Mouse (Mus musculus) liver, embryonic 14.5 days (tissue): ENCODE measurements at regions not wholly inside any gene's neighbourhood (a gene's known extent, or its start where the extent isn't known, plus 50 kb on each side); places are given as distances from the start of the nearest gene placed in this dataset.

ENCODE experiments used
- CTCF ChIP-seq: IDR thresholded peaks from 2 replicates; pipeline ENCODE4 v1.5.1; 2016; ENCODE audit warnings: antibody characterized with exemption, low read depth, control low read depth
- EP300 ChIP-seq: IDR thresholded peaks from 2 replicates; pipeline ENCODE4 v1.6.1; 2016; ENCODE audit warnings: antibody characterized with exemption, low read depth

DNA sequence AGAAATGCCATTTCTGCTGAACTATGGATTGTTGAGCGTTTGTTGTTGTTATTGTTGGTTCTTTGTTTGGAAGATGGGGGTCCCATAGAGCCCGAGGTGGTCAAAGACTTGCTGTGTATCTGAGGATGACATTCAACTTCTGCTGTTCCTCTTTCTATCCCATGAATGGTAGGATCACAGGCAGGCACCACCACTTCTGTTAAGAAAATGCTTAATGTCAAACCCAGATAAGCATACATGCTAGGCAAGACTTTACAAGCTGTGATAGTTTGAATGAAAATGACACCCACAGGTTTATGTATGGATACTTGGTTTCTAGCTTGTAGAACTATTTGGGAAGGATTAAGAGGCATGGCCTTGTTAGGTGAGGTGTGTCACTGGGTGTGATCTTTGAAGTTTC, 330.2 kb upstream of the Trib2 start:
- TF ChIP-seq CTCF (no peak), EP300 (no peak)
